Mouse (Mus musculus) CH12.LX (cell line): ENCODE results near the gene Fxyd7. TPM values are rescaled to one million over a fixed set of nuclear protein-coding genes. Genes with fewer than 3 reads are reported as not detected.

Source experiments
- DNase-seq: peaks from one replicate; pipeline ENCODE4 v3.0.0-alpha.2; 2013; ENCODE audit errors: extremely low read depth
- H3K27ac ChIP-seq: 2 replicates; pipeline ENCODE4 v1.5.1; 2012; ENCODE audit warnings: low read depth, mild to moderate bottlenecking, control low read depth, moderate library complexity; ENCODE audit not compliant: insufficient read depth
- H3K27me3 ChIP-seq: replicated peaks from 2 replicates; pipeline ENCODE3; 2012; ENCODE audit warnings: inconsistent platforms
- H3K36me3 ChIP-seq, 2 experiments: replicated peaks in 1 of 2; 2 replicates each; pipeline versions ENCODE3 to v1.6.1; 2012; ENCODE audit warnings: inconsistent platforms in 1 of 2, low read length in 1 of 2, mild to moderate bottlenecking in 1 of 2, mixed read lengths in 1 of 2, moderate library complexity in 1 of 2; ENCODE audit not compliant: control insufficient read depth in 1 of 2, insufficient read depth in 1 of 2
- H3K4me1 ChIP-seq, 2 experiments: 2 replicates each; pipeline ENCODE4 v1.6.1; 2012; ENCODE audit warnings: inconsistent platforms in 1 of 2, moderate library complexity in 1 of 2; ENCODE audit not compliant: insufficient read depth in 2 of 2, control insufficient read depth in 1 of 2
- H3K4me2 ChIP-seq: 2 replicates; pipeline ENCODE4 v1.6.1; 2012; ENCODE audit warnings: low read depth, mild to moderate bottlenecking, control low read depth; ENCODE audit not compliant: poor library complexity, insufficient read depth, severe bottlenecking
- H3K4me3 ChIP-seq, 3 experiments: fragments of 150-350 bp in 1 of 3; sonication (generic) in 1 of 3; replicated peaks in 1 of 3; 2 replicates each; pipeline versions ENCODE3 to v1.5.1; 2011 to 2012; ENCODE audit warnings: low read depth in 2 of 3, low read length in 2 of 3, mild to moderate bottlenecking in 2 of 3, moderate library complexity in 2 of 3, control low read depth in 1 of 3, improper control_type of control experiment in 1 of 3, inconsistent platforms in 1 of 3, mixed read lengths in 1 of 3; ENCODE audit not compliant: poor library complexity in 1 of 3
- H3K79me2 ChIP-seq: replicated peaks from 2 replicates; pipeline ENCODE4 v1.6.1; 2012; ENCODE audit warnings: mild to moderate bottlenecking, moderate library complexity; ENCODE audit not compliant: control insufficient read depth, poor library complexity, insufficient read depth, severe bottlenecking; ENCODE audit errors: extremely low read depth
- H3K9ac ChIP-seq: 2 replicates; pipeline ENCODE4 v1.6.1; 2012; ENCODE audit warnings: low read depth, mild to moderate bottlenecking, control low read depth, moderate library complexity; ENCODE audit not compliant: insufficient read depth
- H3K9me3 ChIP-seq: replicated peaks from 2 replicates; pipeline ENCODE3; 2012; ENCODE audit warnings: low read length, inconsistent platforms, mixed read lengths
- CHD1 ChIP-seq: IDR thresholded peaks from 2 replicates; pipeline ENCODE4 v1.6.1; 2012; ENCODE audit warnings: low read depth, low read length, improper control_type of control experiment, inconsistent platforms
- CHD2 ChIP-seq: IDR thresholded peaks from 2 replicates; pipeline ENCODE4 v1.6.1; 2011; ENCODE audit warnings: low read length, improper control_type of control experiment
- CTCF ChIP-seq, 2 experiments: IDR thresholded peaks in 1 of 2; conservative IDR thresholded peaks in 1 of 2; 2 replicates each; pipeline ENCODE4 v1.5.1; 2011 to 2012; ENCODE audit warnings: low read depth in 2 of 2, low read length in 2 of 2, improper control_type of control experiment in 1 of 2, inconsistent platforms in 1 of 2, mild to moderate bottlenecking in 1 of 2, moderate library complexity in 1 of 2
- E2F4 ChIP-seq: IDR thresholded peaks from 2 replicates; pipeline ENCODE4 v1.6.1; 2011; ENCODE audit warnings: low read depth, low read length, improper control_type of control experiment; ENCODE audit not compliant: insufficient replicate concordance
- GABPA ChIP-seq: IDR thresholded peaks from 2 replicates; pipeline ENCODE4 v1.6.1; 2012; ENCODE audit warnings: low read depth, low read length, improper control_type of control experiment, inconsistent platforms; ENCODE audit not compliant: insufficient replicate concordance
- JUND ChIP-seq: conservative IDR thresholded peaks from 2 replicates; pipeline ENCODE4 v1.6.1; 2011; ENCODE audit warnings: low read depth, low read length, improper control_type of control experiment
- KAT2A ChIP-seq: IDR thresholded peaks from 2 replicates; pipeline ENCODE4 v1.6.1; 2012; ENCODE audit warnings: low read length, improper control_type of control experiment, inconsistent platforms; ENCODE audit not compliant: insufficient replicate concordance
- MAX ChIP-seq: IDR thresholded peaks from 2 replicates; pipeline ENCODE4 v1.6.1; 2011; ENCODE audit warnings: low read length, improper control_type of control experiment
- MAZ ChIP-seq: IDR thresholded peaks from 2 replicates; pipeline ENCODE4 v1.6.1; 2012; ENCODE audit warnings: low read depth, mild to moderate bottlenecking, inconsistent platforms, low read length, improper control_type of control experiment, moderate library complexity
- MYC ChIP-seq: IDR thresholded peaks from 2 replicates; pipeline ENCODE4 v1.6.1; 2011; ENCODE audit warnings: low read depth, mild to moderate bottlenecking, improper control_type of control experiment, low read length
- NELFE ChIP-seq: IDR thresholded peaks from 2 replicates; pipeline ENCODE4 v1.6.1; 2011; ENCODE audit warnings: low read depth, low read length, improper control_type of control experiment
- NRF1 ChIP-seq: IDR thresholded peaks from 2 replicates; pipeline ENCODE4 v1.6.1; 2014; ENCODE audit warnings: low read depth, mild to moderate bottlenecking, inconsistent platforms, low read length, improper control_type of control experiment, moderate library complexity
- RAD21 ChIP-seq: IDR thresholded peaks from 2 replicates; pipeline ENCODE4 v1.6.1; 2011; ENCODE audit warnings: low read depth, mild to moderate bottlenecking, low read length, improper control_type of control experiment, moderate library complexity
- RCOR1 ChIP-seq: conservative IDR thresholded peaks from 2 replicates; pipeline ENCODE4 v1.6.1; 2012; ENCODE audit warnings: low read depth, mild to moderate bottlenecking, inconsistent platforms, low read length, improper control_type of control experiment
- SIN3A ChIP-seq: IDR thresholded peaks from 2 replicates; pipeline ENCODE4 v1.6.1; 2012; ENCODE audit warnings: low read length, improper control_type of control experiment, inconsistent platforms
- TBP ChIP-seq: conservative IDR thresholded peaks from 2 replicates; pipeline ENCODE4 v1.6.1; 2011; ENCODE audit warnings: low read depth, low read length, improper control_type of control experiment
- TCF12 ChIP-seq: IDR thresholded peaks from 2 replicates; pipeline ENCODE4 v1.6.1; 2014; ENCODE audit warnings: low read depth, mild to moderate bottlenecking, inconsistent platforms, low read length, improper control_type of control experiment
- USF1 ChIP-seq: IDR thresholded peaks from 2 replicates; pipeline ENCODE4 v1.6.1; 2014; ENCODE audit warnings: low read depth, mild to moderate bottlenecking, inconsistent platforms, low read length, improper control_type of control experiment
- USF2 ChIP-seq: conservative IDR thresholded peaks from 2 replicates; pipeline ENCODE4 v1.6.1; 2011; ENCODE audit warnings: low read depth, low read length, improper control_type of control experiment
- ZKSCAN1 ChIP-seq: IDR thresholded peaks from 2 replicates; pipeline ENCODE4 v1.6.1; 2012; ENCODE audit warnings: low read depth, inconsistent platforms, low read length, improper control_type of control experiment, borderline replicate concordance
- ZMIZ1 ChIP-seq: IDR thresholded peaks from 2 replicates; pipeline ENCODE4 v1.6.1; 2012; ENCODE audit warnings: low read depth, mild to moderate bottlenecking, inconsistent platforms, low read length, improper control_type of control experiment
- dilution Hi-C: fragments of 300-500 bp; cut with MboI; formaldehyde crosslinking; loops from 2 replicates; pipeline ENCODE4 v1.14.3; 2020; ENCODE audit warnings: low sequenced_read_pairs; ENCODE audit not compliant: extremely low pct_unique_long_range_greater_than_20kb, extremely low pct_ligation_motif_present
- in situ Hi-C: fragments of 300-500 bp; cut with MboI; formaldehyde crosslinking; loops from 3 replicates; pipeline ENCODE4 v1.14.3; 2019; ENCODE audit warnings: low sequenced_read_pairs, low pct_ligation_motif_present, low pct_unique_long_range_greater_than_20kb, mixed read lengths
- polyA plus RNA-seq: library from polyadenylated mRNA; unstranded; fragments of >175 nt; gene quantifications from 2 replicates; pipeline ENCODE4 v1.2.1, GENCODE M21; 2012; ENCODE audit warnings: low read depth; ENCODE audit not compliant: insufficient read length
- total RNA-seq, 2 experiments: library from RNA; depleted of rRNA; stranded (reverse); fragments of 300-350 nt in 1 of 2; fragments of >200 nt in 1 of 2; gene quantifications; 2 replicates each; pipeline ENCODE4 v1.2.3; 2012 to 2014

The Fxyd7 gene
- total and polyA plus RNA-seq, 3 experiments, result not detected

DNA sequence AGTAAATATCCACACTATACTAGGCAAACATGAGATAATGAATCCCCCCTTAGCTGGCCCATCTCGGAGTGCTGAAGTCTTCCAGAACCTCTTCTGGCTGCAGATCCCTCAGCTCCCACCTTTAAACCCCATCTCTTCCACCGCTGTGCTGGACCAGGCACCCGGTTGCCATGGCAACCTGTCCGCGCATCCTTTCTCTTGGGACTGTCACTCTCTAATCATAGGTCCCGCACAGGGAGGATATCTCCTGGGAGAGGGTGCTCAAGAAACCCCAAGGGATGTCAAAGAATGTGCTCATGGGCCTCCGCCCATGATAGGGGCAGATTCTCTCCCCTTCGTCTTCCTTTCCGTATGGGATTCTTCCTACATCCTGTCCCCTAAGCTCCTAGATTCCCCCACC is 346 bp downstream of the Fxyd7 start:
- Histone ChIP-seq H3K9me3 (no peaks in the 10 kb centered on the region), H3K4me2 (no peak overlapping the region), H3K4me3 (no peak overlapping the region), H3K27ac (no peak overlapping the region), H3K79me2 (no peaks in the 10 kb centered on the region)
- dilution Hi-C loops, result no loop called here
- in situ Hi-C loops, result no loop called here
- no peak for DNase-seq
- no peak for TF ChIP-seq USF2
- no peak for TF ChIP-seq E2F4
- TF ChIP-seq TCF12, result no peak
- no peak for TF ChIP-seq MAZ
- no peak for TF ChIP-seq USF1
- TF ChIP-seq NELFE, result no peak
- TF ChIP-seq MAX, result no peak
- TF ChIP-seq SIN3A, result no peak
- TF ChIP-seq TBP, result no peak
- no peak for TF ChIP-seq CHD2
- no peak for TF ChIP-seq ZMIZ1
- no peak for TF ChIP-seq CTCF (conservative IDR thresholded peaks at IDR 0.05 in 1 of 2, IDR thresholded peaks at IDR 0.05 in 1 of 2; ENCODE audit: low read depth in 2 of 2, low read length in 2 of 2)
- no peak for TF ChIP-seq KAT2A
- TF ChIP-seq JUND, result no peak
- TF ChIP-seq MYC, result no peak
- TF ChIP-seq RAD21, result no peak
- no peak for TF ChIP-seq NRF1
- no peak for TF ChIP-seq ZKSCAN1
- TF ChIP-seq, all 38 proteins: peak for 0
- H3K9ac ChIP-seq, result no peak overlapping the region
- H3K27me3 ChIP-seq, result peaks cover 73% of the 10 kb centered on the region
- no peaks in the 10 kb centered on the region for H3K36me3 ChIP-seq
- H3K4me1 ChIP-seq, result peaks cover 13 to 25% of the 10 kb centered on the region in 2 experiments

DNA sequence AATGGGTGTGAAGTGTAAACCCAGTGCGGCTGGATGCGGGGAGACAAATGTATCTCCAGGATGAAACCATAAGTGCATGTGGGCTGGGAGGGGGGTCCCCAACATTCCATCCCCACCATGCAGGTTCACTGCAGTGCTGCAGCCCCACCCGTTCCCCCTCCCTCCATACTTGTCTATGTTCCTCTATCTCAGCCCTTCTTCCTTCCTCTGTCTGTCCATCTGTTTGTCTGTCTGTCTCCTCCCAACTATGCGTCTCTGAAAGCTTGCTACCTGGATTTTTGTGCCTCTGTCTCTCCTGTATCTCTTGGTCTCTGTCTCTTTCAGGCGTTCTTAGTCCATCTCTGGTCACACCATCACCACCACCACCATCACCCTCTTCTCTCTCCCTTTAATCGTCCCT is 780 bp downstream of the Fxyd7 start:
- peaks cover 75% of the 10 kb centered on the region for H3K27me3 ChIP-seq
- no peaks in the 10 kb centered on the region for H3K36me3 ChIP-seq
- no peak overlapping the region for H3K4me3 ChIP-seq
- DNase-seq, result no peak
- no peak for TF ChIP-seq CHD1
- TF ChIP-seq MAZ, result no peak
- no peak for TF ChIP-seq CHD2
- TF ChIP-seq KAT2A, result no peak
- TF ChIP-seq RCOR1, result no peak
- TF ChIP-seq ZMIZ1, result no peak
- no peak for TF ChIP-seq NRF1
- TF ChIP-seq NELFE, result no peak
- TF ChIP-seq GABPA, result no peak
- no peak for TF ChIP-seq MAX
- H3K27ac ChIP-seq, result no peak overlapping the region
- no peak overlapping the region for H3K9ac ChIP-seq
- no peaks in the 10 kb centered on the region for H3K9me3 ChIP-seq
- dilution Hi-C loops (no loop called here), in situ Hi-C loops (no loop called here)
- H3K4me2 ChIP-seq, result no peak overlapping the region
- no peaks in the 10 kb centered on the region for H3K79me2 ChIP-seq
- H3K4me1 ChIP-seq, result peaks cover 13 to 25% of the 10 kb centered on the region in 2 experiments
